In the genomic region with DNA sequence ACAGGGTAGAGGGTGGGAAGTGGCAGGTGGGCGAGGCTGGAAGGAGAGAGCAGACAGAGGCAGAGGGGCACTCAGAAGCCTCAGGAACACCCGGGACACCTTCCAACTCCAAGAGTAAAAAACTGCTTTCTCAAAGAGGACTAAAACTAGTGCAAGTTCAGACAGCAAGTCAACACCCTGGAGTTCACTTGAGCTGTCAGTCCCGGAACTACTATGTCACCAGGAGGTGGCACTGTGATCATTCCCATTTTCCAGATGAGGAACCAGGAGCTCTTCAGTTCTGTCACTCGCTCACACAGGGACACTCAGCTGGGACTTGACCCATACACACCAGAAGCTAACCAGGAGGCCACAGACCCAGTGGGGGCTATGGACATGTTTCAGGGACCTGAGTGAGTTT, we compare ENCODE assay signal across 13 mouse cellular contexts. TPM values are rescaled to one million over a fixed set of nuclear protein-coding genes. Genes with fewer than 3 reads are reported as not detected.
DNase-seq lines count a peak whose midpoint lies in the region; ATAC-seq and TF ChIP-seq lines count a peak whose summit lies in the region.
"Had no signal": no experiment of that assay in that cellular context is flagged by ENCODE, and none has a peak within 500 bp of the region (broad histone marks: within the 10 kb centered on the region; RNA-seq: fewer than 3 reads in every experiment).

No protein-coding gene starts in this region.

- H3K27me3 ChIP-seq in midbrain, embryonic 14.5 days (ENCODE audit: control insufficient read depth, insufficient read depth, low read length), result no peaks in the 10 kb centered on the region
- H3K27me3 ChIP-seq in midbrain, embryonic 11.5 days (ENCODE audit: control insufficient read depth, insufficient read depth, low read length), result peaks cover 11% of the 10 kb centered on the region
- no peaks in the 10 kb centered on the region for H3K27me3 ChIP-seq in thymus, adult 2 months (ENCODE audit: control insufficient read depth, insufficient read depth, low read length)
- H3K27me3 ChIP-seq: Patski had no signal

- WGBS in midbrain, embryonic 14.5 days, result 70% methylated on average over 4 of the region's 4 CpGs
- 58% methylated on average over 4 of the region's 4 CpGs for WGBS in midbrain, embryonic 11.5 days
- WGBS in thymus, adult 2 months, result 83% methylated on average over 4 of the region's 4 CpGs

- no peak for DNase-seq in frontal cortex, postnatal 10 days (ENCODE audit: low spot score in 2 of 2)
- peak; percentile 29 for DNase-seq in midbrain, embryonic 14.5 days
- no peak for DNase-seq in midbrain, embryonic 11.5 days (ENCODE audit: low spot score, missing footprints)
- DNase-seq in cerebellum, postnatal 10 days, result peak; percentile 62 to 67
- peak; percentile 34 for DNase-seq in yolk sac, embryonic 10.5 days (ENCODE audit: low spot score)
- no peak for DNase-seq in thymus, adult 2 months
- no peak for DNase-seq in spleen, postnatal 14 days (ENCODE audit: low spot score in 2 of 2)
- DNase-seq: right cerebral cortex, postnatal 4 days had no signal

- no peak overlapping the region for H3K4me2 ChIP-seq in midbrain, embryonic 14.5 days (ENCODE audit: low read length)
- no peak overlapping the region for H3K4me2 ChIP-seq in midbrain, embryonic 11.5 days

- ATAC-seq in frontal cortex, adult (ENCODE audit: low TSS enrichment), result peak; percentile 21
- no peak for ATAC-seq in midbrain, embryonic 14.5 days (ENCODE audit: low FRiP score, low TSS enrichment)
- no peak for ATAC-seq in midbrain, embryonic 11.5 days (ENCODE audit: low FRiP score)
- ATAC-seq: Patski had no signal

- H3K4me1 ChIP-seq in midbrain, embryonic 14.5 days (ENCODE audit: control insufficient read depth, insufficient read depth, low read length), result peaks cover 33% of the 10 kb centered on the region
- H3K4me1 ChIP-seq in midbrain, embryonic 11.5 days (ENCODE audit: control insufficient read depth, insufficient read depth, low read length), result peaks cover 30% of the 10 kb centered on the region
- H3K4me1 ChIP-seq in thymus, adult 2 months (replicated peaks; ENCODE audit: control insufficient read depth, insufficient read depth, low read length), result peaks cover 25% of the 10 kb centered on the region

- H3K36me3 ChIP-seq in midbrain, embryonic 14.5 days (ENCODE audit: control insufficient read depth, insufficient read depth, low read length), result no peaks in the 10 kb centered on the region
- H3K36me3 ChIP-seq in midbrain, embryonic 11.5 days (ENCODE audit: control insufficient read depth, insufficient read depth, low read length), result no peaks in the 10 kb centered on the region
- no peaks in the 10 kb centered on the region for H3K36me3 ChIP-seq in thymus, adult 2 months (ENCODE audit: control insufficient read depth, insufficient read depth, low read length)

- H3K4me3 ChIP-seq in midbrain, embryonic 14.5 days (replicated peaks; ENCODE audit: low read depth, low read length), result no peak overlapping the region
- H3K4me3 ChIP-seq in midbrain, embryonic 11.5 days (ENCODE audit: low read depth, low read length), result no peak overlapping the region
- H3K4me3 ChIP-seq in thymus, adult 2 months (ENCODE audit: control insufficient read depth, insufficient read depth, low read length), result no peak overlapping the region

- H3K27ac ChIP-seq in midbrain, embryonic 14.5 days (replicated peaks; ENCODE audit: low read depth, low read length), result no peak overlapping the region
- H3K27ac ChIP-seq in midbrain, embryonic 11.5 days (ENCODE audit: low read depth, low read length), result no peak overlapping the region
- H3K27ac ChIP-seq in thymus, adult 2 months (ENCODE audit: control insufficient read depth, insufficient read depth, low read length), result no peak overlapping the region

- no peak for TF ChIP-seq CTCF in thymus, adult 2 months (IDR thresholded peaks at IDR 0.05; ENCODE audit: borderline replicate concordance, control insufficient read depth, extremely low read depth, insufficient read depth, low read length, poor library complexity)

- H3K9ac ChIP-seq in midbrain, embryonic 14.5 days (replicated peaks; ENCODE audit: low read length), result no peak overlapping the region
- H3K9ac ChIP-seq in midbrain, embryonic 11.5 days (ENCODE audit: low read length), result no peak overlapping the region

- no peak for TF ChIP-seq POLR2A in thymus, adult 2 months (IDR thresholded peaks at IDR 0.05; ENCODE audit: control insufficient read depth, extremely low read depth, insufficient read depth, low read length, poor library complexity)

- no peaks in the 10 kb centered on the region for H3K9me3 ChIP-seq in midbrain, embryonic 14.5 days (ENCODE audit: control insufficient read depth, low read length)
- H3K9me3 ChIP-seq in midbrain, embryonic 11.5 days (ENCODE audit: control insufficient read depth, low read length), result no peaks in the 10 kb centered on the region

RNA-seq across cellular contexts. Expression of gene 4930404H24Rik, which starts 6.6 kb away (rescaled TPM):
- not detected in 2 replicates for polyA plus RNA-seq in midbrain, embryonic 14.5 days (2014; fragmentation: Nextera tagmentation; extraction: Ambion mirVana)
- polyA plus RNA-seq in midbrain, embryonic 11.5 days (2014; fragmentation: Nextera tagmentation; extraction: Ambion mirVana), result not detected in 2 replicates
- not detected in 2 replicates for polyA plus RNA-seq in thymus, adult 2 months (2012; rRNA removed)
- polyA plus RNA-seq: embryonic facial prominence, embryonic 11.5 days; gonadal fat pad, adult 2 months; limb, embryonic 14.5 days; Patski had no signal

RNA-seq across cellular contexts. Expression of gene Nol4l, which starts 30.6 kb away (rescaled TPM):
- polyA plus RNA-seq in midbrain, embryonic 14.5 days (2014; fragmentation: Nextera tagmentation; extraction: Ambion mirVana), result 44.8 and 51.7 TPM in 2 replicates
- 19.5 and 19.9 TPM in 2 replicates for polyA plus RNA-seq in midbrain, embryonic 11.5 days (2014; fragmentation: Nextera tagmentation; extraction: Ambion mirVana)
- 4.2 and 4.4 TPM in 2 replicates for polyA plus RNA-seq in thymus, adult 2 months (2012; rRNA removed)

Comparison
In these comparisons a context has a peak if more than half of its experiments do, and no peak if none do; other contexts are left out.
1. DNase-seq: peak in midbrain, embryonic 14.5 days (single experiment), cerebellum, postnatal 10 days (2 of 2) and yolk sac, embryonic 10.5 days (single experiment); none in frontal cortex, postnatal 10 days (0 of 2), midbrain, embryonic 11.5 days (single experiment), thymus, adult 2 months (single experiment) and spleen, postnatal 14 days (0 of 2).